Mouse (Mus musculus) hindlimb bud, embryonic 11.5 days (tissue): ENCODE data around the gene Plxna1.

Source experiments
- DNase-seq: peaks from one replicate; pipeline ENCODE4 v3.0.0-alpha.2; 2012; ENCODE audit warnings: low read depth, low spot score; ENCODE audit errors: extremely low spot score

Gene Plxna1

DNA sequence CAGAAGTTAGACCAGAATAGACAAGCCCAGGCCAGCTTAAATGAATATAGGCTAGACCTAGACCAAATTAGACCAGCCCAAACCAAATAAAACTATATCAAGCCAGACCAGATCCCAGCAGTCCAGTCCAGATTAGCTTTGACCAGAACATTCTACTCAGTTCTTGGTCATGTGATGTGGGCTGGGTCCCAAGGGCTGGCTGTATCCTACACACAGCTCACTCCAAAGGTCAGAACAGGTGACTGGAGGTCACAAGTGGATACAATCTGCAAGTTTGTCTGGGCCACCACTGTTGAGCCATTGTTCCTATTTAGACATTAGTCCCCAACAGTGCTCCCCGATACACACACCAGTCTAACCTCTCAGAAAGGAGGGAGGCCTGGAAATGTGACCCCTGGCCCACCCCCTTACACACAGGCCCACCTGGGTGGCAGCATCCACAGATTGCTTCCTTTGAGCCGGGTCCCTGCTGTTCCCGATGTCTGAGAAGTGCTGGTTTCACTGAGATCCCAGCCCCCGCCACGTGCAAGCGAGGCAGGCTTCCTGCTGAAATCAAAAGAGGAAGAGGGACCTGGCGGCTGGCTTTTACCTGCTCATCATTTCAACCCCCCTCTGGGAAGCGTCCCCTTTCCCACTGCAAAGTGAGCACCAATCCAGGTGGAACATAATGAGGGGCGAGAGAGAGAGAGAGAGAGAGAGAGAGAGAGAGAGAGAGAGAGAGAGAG is 76.7 kb downstream of the Plxna1 start:
- no peak for DNase-seq

DNA sequence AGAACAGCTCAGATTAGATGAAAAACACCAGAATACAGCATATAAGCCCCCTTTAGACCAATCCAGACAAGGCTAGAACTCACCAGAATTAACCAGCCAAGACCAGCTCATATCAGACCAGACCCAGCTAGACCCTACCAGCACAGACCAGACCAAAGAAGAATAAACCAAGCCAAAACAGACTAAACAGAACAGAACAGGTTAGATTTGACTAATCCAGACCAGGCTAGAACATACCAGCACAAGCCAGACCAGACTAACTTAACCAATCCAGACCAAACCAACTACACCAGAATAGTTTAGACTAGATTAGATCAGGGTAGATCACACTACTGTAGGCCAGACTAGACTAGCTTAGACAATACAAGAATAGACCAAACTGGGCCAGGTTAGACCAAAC is 77.3 kb downstream of the Plxna1 start:
- DNase-seq: no peak

DNA sequence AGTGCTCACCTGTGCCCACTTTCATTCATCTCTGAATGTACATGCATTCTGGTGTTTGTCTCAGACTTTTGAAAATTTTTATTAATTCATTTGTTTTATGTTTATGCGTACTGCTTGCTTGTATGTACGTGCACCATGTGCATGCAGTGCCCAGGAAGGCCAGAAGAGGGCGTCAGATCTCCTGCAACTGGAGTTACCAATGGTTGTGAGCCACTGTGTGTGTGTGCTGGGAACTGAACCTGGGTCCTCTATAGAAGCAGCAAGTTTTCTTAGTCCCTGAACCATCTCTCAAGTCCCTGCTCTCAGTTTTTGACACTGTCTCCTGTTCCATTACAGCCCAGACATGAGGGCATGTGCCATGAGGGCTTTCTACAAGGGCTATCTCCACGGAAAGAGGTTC is 79.3 kb downstream of the Plxna1 start:
- no peak for DNase-seq

DNA sequence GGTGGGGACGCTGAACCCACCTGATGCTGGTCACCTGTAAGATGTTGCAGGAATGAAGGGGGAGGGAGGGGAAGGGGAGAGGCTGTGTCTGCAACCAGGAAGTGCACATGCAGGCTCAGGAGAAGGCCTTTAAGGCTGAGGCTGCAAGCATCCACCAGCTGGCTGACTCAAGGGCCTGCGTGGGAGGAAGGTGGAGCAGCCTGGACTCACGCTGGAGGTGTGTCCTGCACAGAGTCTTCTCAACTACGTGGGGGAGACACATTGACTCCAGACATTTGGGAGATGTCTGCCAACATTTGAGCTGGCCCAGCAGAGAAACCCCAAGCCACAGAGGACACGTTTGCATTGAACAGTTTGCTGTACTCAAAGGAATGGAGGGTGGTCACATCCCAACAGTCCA is 79.8 kb downstream of the Plxna1 start:
- DNase-seq: no peak

DNA sequence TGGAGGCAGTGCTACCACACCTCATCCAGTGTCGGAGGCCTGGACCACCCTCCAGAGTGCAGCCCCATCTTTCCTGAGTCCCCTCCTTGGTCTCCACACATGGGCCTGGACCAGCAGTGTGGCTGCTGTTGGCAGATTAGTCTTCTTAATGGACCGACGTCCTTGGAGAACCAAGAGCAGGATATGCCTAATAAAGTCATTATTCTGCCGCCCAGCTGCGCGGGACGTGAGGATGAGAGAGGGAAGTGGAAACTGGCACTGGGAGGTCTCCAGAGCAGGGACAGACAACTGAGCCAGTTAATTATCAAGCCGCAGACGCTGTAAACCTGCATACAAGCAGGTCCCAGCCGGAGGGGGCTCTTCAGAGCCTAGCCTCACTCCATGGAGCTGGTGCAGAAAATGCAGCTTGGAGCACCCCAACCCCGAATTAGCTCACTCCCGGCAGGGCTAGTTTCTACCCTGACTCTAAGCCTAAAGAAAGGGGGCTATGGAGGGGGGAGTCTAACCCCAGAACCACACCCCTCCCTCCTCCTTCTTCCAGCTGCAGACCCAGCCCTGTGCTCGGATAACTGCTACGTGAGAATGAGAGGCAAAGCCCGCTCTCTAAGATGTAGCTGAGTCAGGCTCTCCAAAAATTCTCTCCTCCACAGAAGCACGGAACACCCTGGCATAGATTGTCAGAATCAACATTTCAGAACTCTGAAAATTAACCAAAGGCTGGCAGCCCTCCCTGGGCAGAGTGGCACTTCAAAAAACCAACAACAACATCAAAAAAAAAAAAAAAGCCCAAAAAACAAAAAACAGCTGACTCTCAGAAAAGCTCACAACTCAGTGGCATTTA is 80.7 kb downstream of the Plxna1 start:
- no peak for DNase-seq

DNA sequence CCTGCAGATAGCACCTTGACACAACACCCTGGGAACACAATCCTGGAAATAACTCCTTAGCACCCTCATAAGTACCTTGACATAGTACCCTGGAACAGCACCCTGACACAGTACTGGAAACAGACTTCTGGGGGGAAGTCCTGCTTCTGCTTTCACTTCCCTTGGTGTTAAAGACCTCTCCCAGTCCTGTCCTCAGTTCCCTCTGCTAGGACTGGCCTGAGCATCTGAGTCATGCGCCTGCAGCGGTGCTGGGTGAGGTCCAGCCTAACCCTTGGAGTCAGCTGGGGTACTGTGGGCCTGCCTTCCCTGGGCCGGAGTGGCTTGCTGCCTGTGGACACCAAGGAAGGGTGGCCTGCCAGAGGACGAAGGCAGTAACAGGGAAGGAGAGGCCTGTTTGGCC is 81.9 kb downstream of the Plxna1 start:
- DNase-seq: no peak

DNA sequence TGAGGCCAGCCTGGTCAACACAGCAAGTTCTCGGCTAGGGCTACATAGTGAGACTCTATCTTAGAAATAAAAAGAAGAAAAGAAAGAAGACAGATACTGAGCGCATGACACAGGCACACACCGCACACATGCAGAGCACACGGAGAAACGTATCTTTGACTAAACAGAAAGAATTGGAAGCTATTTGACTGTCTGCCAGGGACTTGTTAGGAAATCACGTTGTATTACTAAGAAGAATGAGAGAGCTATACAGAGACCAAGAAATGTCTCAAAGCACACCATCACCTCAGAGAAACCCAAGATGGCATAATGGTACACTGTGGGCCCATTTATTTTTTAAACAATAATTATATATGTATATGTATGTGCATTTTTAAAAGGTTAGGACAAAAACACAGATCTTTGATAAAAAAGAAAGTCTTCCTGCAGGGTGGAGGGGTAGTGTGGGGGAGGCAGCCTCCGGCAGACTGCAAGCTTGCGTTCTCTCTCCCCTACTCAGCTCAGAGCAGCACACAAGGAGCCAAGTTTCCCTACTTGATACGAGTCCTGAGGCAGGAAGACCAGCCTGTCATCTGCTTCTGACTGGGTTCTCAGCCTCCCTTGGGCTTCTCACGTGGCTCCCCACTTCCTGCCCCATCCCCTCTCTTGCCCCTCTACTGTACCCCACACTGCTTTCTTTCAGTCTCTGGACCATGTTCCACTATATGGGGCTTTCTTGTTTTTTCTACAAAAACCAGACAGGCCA is 90.5 kb downstream of the Plxna1 start:
- DNase-seq: no peak

DNA sequence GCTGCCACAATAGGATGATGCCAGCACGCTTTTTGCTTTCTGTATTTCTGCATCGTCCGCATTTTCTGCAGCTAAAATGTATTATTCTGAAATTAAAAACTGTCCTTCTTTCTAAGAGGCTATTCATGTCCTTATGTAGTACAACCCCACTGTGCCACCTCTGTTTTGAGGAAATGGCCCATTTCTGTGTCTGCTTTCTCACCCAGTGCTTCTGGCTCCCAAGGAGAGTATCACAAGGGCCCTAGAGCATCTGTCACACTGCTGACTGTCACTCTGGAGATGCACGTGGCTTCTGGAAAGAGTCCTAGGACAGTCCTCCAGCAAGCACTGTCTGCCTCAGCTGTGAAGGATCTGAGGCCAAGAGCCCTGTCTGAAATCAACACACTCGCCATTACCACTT is 95.2 kb downstream of the Plxna1 start:
- no peak for DNase-seq
